Mouse (Mus musculus): ENCODE data around the gene Abcc8. TPM values are rescaled to one million over a fixed set of nuclear protein-coding genes. Genes with fewer than 3 reads are reported as not detected.

Abcc8 gene
- polyA plus RNA-seq, 1 experiment = not detected

GRCm38 (mm10) chr7:46105484-46105883 is 74.3 kb downstream of the Abcc8 start:
- TF ChIP-seq CTCF (IDR thresholded peaks at IDR 0.05; ENCODE audit: insufficient read depth, low read depth, low read length) (no peak), POLR2A (IDR thresholded peaks at IDR 0.05; ENCODE audit: insufficient read depth, low read depth, low read length) (no peak)
- WGBS = 97% methylated on average over 7 of the region's 7 CpGs
- Histone ChIP-seq H3K4me3 (ENCODE audit: insufficient read depth, low read depth, low read length) (no peak overlapping the region), H3K27ac (ENCODE audit: insufficient read depth, low read depth, low read length) (no peak overlapping the region), H3K4me1 (ENCODE audit: control insufficient read depth, insufficient read depth, low read length) (peaks cover 12% of the 10 kb centered on the region)

- no peak overlapping the region for H3K4me3 ChIP-seq (ENCODE audit: insufficient read depth, low read depth, low read length)
- peaks cover 18% of the 10 kb centered on the region for H3K4me1 ChIP-seq (ENCODE audit: control insufficient read depth, insufficient read depth, low read length)
- no peak overlapping the region for H3K27ac ChIP-seq (ENCODE audit: insufficient read depth, low read depth, low read length)
- TF ChIP-seq POLR2A (IDR thresholded peaks at IDR 0.05; ENCODE audit: insufficient read depth, low read depth, low read length) = no peak
- TF ChIP-seq CTCF (IDR thresholded peaks at IDR 0.05; ENCODE audit: insufficient read depth, low read depth, low read length) = no peak
- 51% methylated on average over 27 of the region's 27 CpGs for WGBS
These were observed 75.4 kb downstream of the Abcc8 start for GRCm38 (mm10) chr7:46104256-46104915.

DNA sequence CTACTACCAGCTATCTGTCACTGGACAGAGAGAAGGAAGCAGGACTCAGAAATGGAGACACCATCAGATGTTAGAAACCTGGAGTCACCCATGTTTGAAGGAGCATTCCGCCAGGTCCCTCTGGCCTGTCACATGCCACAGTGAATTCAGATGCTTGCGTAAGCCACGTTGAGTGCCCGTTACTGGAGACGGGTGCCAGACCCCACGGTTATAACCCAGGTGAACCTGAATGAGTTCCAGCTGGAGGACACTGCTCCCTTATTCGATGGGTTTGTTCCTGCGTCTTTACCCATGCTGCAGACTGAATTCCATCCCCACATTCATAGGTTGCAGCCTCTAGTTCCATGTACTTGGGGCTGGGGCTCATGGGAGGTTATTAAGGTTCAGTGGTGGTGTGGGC is 76.1 kb downstream of the Abcc8 start:
- H3K27ac ChIP-seq (ENCODE audit: insufficient read depth, low read depth, low read length) = no peak overlapping the region
- WGBS = 85% methylated on average over 8 of the region's 8 CpGs
- H3K4me3 ChIP-seq (ENCODE audit: insufficient read depth, low read depth, low read length) = no peak overlapping the region
- TF ChIP-seq POLR2A (IDR thresholded peaks at IDR 0.05; ENCODE audit: insufficient read depth, low read depth, low read length) (no peak), CTCF (IDR thresholded peaks at IDR 0.05; ENCODE audit: insufficient read depth, low read depth, low read length) (no peak)
- H3K4me1 ChIP-seq (ENCODE audit: control insufficient read depth, insufficient read depth, low read length) = peaks cover 25% of the 10 kb centered on the region

GRCm38 (mm10) chr7:46103075-46103591 is 76.7 kb downstream of the Abcc8 start:
- 60% methylated on average over 8 of the region's 8 CpGs for WGBS
- TF ChIP-seq POLR2A (IDR thresholded peaks at IDR 0.05; ENCODE audit: insufficient read depth, low read depth, low read length) (no peak), CTCF (IDR thresholded peaks at IDR 0.05; ENCODE audit: insufficient read depth, low read depth, low read length) (no peak)
- no peak overlapping the region for H3K27ac ChIP-seq (ENCODE audit: insufficient read depth, low read depth, low read length)
- peaks cover 31% of the 10 kb centered on the region for H3K4me1 ChIP-seq (ENCODE audit: control insufficient read depth, insufficient read depth, low read length)
- H3K4me3 ChIP-seq (ENCODE audit: insufficient read depth, low read depth, low read length) = no peak overlapping the region

- WGBS = 1% methylated on average over 32 of the region's 34 CpGs
- Histone ChIP-seq H3K27ac (ENCODE audit: insufficient read depth, low read depth, low read length) (no peak within 1 kb of the TSS), H3K4me3 (ENCODE audit: insufficient read depth, low read depth, low read length) (peak within 1 kb of the TSS; percentile 68), H3K4me1 (ENCODE audit: control insufficient read depth, insufficient read depth, low read length) (peaks cover 47% of the 10 kb centered on the region)
- TF ChIP-seq POLR2A (IDR thresholded peaks at IDR 0.05; ENCODE audit: insufficient read depth, low read depth, low read length) = 0 out of 2 replicates have a peak, but pooled peaks have one; percentile 25
- peak; percentile 75; the same call in 1 of the 2 replicates for TF ChIP-seq CTCF (IDR thresholded peaks at IDR 0.05; ENCODE audit: insufficient read depth, low read depth, low read length)
These were observed 79.3 kb downstream of the Abcc8 start, which contains the start of gene Kcnj11 for GRCm38 (mm10) chr7:46100563-46100962. Kcnj11 (minus strand) TSS chr7:46100764.

- Histone ChIP-seq H3K4me3 (ENCODE audit: insufficient read depth, low read depth, low read length) (peak overlapping the region; percentile 68), H3K27ac (ENCODE audit: insufficient read depth, low read depth, low read length) (no peak overlapping the region), H3K4me1 (ENCODE audit: control insufficient read depth, insufficient read depth, low read length) (peaks cover 46% of the 10 kb centered on the region)
- WGBS = 77% methylated on average over 13 of the region's 13 CpGs
- TF ChIP-seq POLR2A (IDR thresholded peaks at IDR 0.05; ENCODE audit: insufficient read depth, low read depth, low read length) (no peak), CTCF (IDR thresholded peaks at IDR 0.05; ENCODE audit: insufficient read depth, low read depth, low read length) (no peak)
These were observed 80.2 kb downstream of the Abcc8 start for GRCm38 (mm10) chr7:46099682-46100081.

GRCm38 (mm10) chr7:46098919-46099286 is 80.9 kb downstream of the Abcc8 start:
- Histone ChIP-seq H3K4me3 (ENCODE audit: insufficient read depth, low read depth, low read length) (0 out of 2 replicates have a peak overlapping the region, but pooled peaks have one; percentile 27), H3K27ac (ENCODE audit: insufficient read depth, low read depth, low read length) (peak overlapping the region; percentile 37; the same call in 1 of the 2 replicates)

DNA sequence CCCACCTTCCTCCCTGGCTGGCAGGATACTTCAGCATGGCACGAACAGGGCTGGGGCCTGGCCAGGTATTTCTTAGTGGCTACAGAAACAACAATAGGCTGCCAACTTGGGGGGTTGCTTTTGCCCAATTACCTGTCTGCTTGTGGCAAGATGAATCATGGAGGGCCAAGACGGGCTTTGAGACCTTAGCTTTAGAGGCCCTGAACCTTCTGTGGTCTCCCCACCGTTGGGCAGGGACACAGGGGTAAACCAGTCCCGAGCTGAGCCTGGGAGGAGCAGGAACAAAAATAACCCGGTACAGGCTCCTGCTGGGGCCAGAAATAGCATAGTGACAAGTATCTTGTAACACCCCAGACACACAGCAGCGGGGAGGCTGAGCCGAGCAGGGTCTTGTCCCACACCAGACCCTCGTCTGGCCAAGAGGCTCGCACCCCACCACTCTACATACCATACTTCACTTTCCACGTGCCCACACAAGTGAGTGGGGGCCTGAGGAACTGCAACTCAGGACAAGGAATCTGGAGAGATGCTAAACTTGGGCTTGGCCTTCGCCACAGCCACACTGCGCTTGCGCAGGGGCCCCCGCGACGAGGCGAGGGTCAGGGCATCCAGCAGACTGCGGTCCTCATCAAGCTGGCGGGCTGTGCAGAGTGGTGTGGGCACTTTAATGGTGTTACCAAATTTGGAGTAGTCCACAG is 81.5 kb downstream of the Abcc8 start:
- peak overlapping the region; percentile 27 for H3K4me3 ChIP-seq (ENCODE audit: insufficient read depth, low read depth, low read length)
- WGBS = 61% methylated on average over 19 of the region's 19 CpGs
- no peak for TF ChIP-seq POLR2A (IDR thresholded peaks at IDR 0.05; ENCODE audit: insufficient read depth, low read depth, low read length)
- TF ChIP-seq CTCF (IDR thresholded peaks at IDR 0.05; ENCODE audit: insufficient read depth, low read depth, low read length) = no peak
- H3K4me1 ChIP-seq (ENCODE audit: control insufficient read depth, insufficient read depth, low read length) = peaks cover 38% of the 10 kb centered on the region
- peak overlapping the region; percentile 37 for H3K27ac ChIP-seq (ENCODE audit: insufficient read depth, low read depth, low read length)

More at GRCm38 (mm10) chr7:46098919-46099286, 80.9 kb downstream of the Abcc8 start:
- TF ChIP-seq CTCF (IDR thresholded peaks at IDR 0.05; ENCODE audit: insufficient read depth, low read depth, low read length) (no peak), POLR2A (IDR thresholded peaks at IDR 0.05; ENCODE audit: insufficient read depth, low read depth, low read length) (no peak)
- peaks cover 38% of the 10 kb centered on the region for H3K4me1 ChIP-seq (ENCODE audit: control insufficient read depth, insufficient read depth, low read length)
- WGBS = 96% methylated on average over 19 of the region's 19 CpGs

GRCm38 (mm10) chr7:46097319-46097783 is 82.5 kb downstream of the Abcc8 start:
- WGBS = 51% methylated on average over 4 of the region's 4 CpGs
- no peak for TF ChIP-seq POLR2A (IDR thresholded peaks at IDR 0.05; ENCODE audit: insufficient read depth, low read depth, low read length)
- TF ChIP-seq CTCF (IDR thresholded peaks at IDR 0.05; ENCODE audit: insufficient read depth, low read depth, low read length) = no peak
- Histone ChIP-seq H3K27ac (ENCODE audit: insufficient read depth, low read depth, low read length) (no peak overlapping the region), H3K4me3 (ENCODE audit: insufficient read depth, low read depth, low read length) (0 out of 2 replicates have a peak overlapping the region, but pooled peaks have one; percentile 27), H3K4me1 (ENCODE audit: control insufficient read depth, insufficient read depth, low read length) (peaks cover 35% of the 10 kb centered on the region)

All from olfactory bulb, adult 2 months (tissue).